Mouse (Mus musculus) lung, adult 2 months (tissue): ENCODE measurements at regions not wholly inside any gene's neighbourhood (a gene's known extent, or its start where the extent isn't known, plus 50 kb on each side); places are given as distances from the start of the nearest gene placed in this dataset.

ENCODE experiments used
- DNase-seq: peaks from one replicate; pipeline ENCODE4 v3.0.0; 2022
- H3K4me1 ChIP-seq: fragments of 200-500 bp; 2 replicates; pipeline ENCODE4 v1.6.1; 2011; ENCODE audit warnings: low read length; ENCODE audit not compliant: control insufficient read depth, insufficient read depth
- H3K4me3 ChIP-seq: fragments of 200-500 bp; replicated peaks from 2 replicates; pipeline ENCODE3; 2011; ENCODE audit warnings: low read depth, mild to moderate bottlenecking, control low read depth, low read length; ENCODE audit errors: extremely low read depth
- CTCF ChIP-seq: fragments of 200-500 bp; IDR thresholded peaks from 2 replicates; pipeline ENCODE4 v1.5.1; 2011; ENCODE audit warnings: mild to moderate bottlenecking, low read length, control low read depth; ENCODE audit not compliant: insufficient read depth
- POLR2A ChIP-seq: fragments of 200-500 bp; IDR thresholded peaks from 2 replicates; pipeline ENCODE4 v1.6.1; 2011; ENCODE audit warnings: low read depth, mild to moderate bottlenecking, control low read depth, low read length, borderline replicate concordance; ENCODE audit errors: extremely low read depth
- whole genome bisulfite sequencing: fragments of 180-500 bp; shearing (Covaris S2); methylation state at CpG from one replicate; pipeline ENCODE4 v1.1.7; 2018; 5-methylcytosine and 5-hydroxymethylcytosine counted together

DNA sequence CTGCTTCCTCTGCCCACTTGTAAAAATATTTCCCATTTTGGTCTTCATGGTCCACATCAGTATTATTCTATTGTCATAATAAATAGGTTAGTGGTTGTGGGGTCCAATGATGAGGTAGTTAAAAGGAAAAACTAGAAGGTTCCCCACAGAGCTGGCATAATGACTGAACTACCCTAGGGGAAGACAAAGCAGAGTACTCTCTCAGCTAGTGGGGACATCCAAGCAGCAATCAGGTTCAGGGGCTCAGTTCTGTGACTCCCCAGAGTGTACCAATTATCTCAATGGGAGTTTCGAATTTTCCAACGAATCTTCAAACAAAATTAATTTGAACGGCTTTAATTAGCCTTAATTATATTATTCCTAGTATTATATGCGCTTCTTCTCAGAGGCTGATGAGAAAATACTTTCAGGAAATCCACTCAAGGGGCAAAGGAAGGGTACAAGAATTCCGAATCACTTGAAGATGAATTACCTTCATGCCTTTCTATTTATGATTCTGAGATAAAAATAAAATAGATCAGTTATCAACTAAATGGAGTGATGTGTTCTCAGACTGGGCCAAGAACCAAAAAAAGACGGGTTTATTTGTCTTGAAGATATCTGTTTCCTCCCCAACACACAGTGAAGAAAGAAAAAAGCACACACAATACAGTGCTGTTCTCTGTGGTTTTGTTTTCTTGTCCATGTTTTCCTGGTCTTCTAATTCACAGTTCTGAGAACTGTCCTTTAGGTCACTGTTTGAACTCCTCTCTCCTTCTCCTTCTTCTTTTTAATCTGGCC lies 392.7 kb downstream of the Nuf2 start:
- TF ChIP-seq CTCF (no peak), POLR2A (no peak)
- Histone ChIP-seq H3K4me3 (no peak overlapping the region), H3K4me1 (no peaks in the 10 kb centered on the region)
- DNase-seq, result no peak
- WGBS, result 51% methylated on average over 6 of the region's 6 CpGs

DNA sequence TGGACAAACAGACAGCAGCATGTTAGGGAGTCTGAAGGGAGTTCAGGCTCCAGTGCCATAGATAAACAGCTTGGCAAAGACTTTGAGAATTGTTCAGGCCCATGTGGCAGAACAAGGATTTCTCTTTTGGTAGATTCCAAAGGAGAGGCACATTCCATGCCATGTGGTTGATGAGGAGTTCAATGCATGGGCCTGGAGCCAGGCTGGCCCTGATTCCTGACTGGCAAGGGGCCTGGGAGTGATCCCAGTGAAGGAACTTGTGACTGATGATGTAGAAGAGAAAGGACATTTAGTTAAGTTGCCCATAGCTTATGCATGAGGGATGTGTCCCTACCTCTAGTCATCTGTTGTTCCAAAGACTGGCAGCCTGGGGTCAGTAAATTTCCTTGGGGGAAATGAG lies 395.7 kb downstream of the Nuf2 start:
- TF ChIP-seq POLR2A (no peak), CTCF (no peak)
- H3K4me1 ChIP-seq, result no peaks in the 10 kb centered on the region
- no peak for DNase-seq
- H3K4me3 ChIP-seq, result no peak overlapping the region

DNA sequence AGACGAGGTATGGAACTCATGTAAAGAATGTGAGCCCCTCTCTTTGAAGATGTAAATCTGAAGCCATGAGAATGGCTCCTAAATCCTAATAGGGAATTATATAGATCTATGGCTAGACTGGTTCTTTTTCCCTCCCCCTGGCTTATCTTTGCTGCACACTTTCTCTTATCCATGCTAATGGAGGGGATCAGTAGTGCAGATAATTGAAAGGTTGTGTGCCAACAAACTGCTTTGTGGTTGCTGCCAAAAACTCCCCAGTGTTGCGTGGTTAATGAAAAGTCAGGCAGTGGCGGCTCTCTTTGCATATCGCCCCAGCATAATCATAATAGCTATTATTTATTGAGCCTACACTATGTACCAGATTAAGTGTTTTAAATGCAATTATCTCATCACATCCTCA lies 427.6 kb downstream of the Nuf2 start:
- Histone ChIP-seq H3K4me3 (no peak overlapping the region), H3K4me1 (no peaks in the 10 kb centered on the region)
- WGBS, result 67% methylated on average over 4 of the region's 4 CpGs
- DNase-seq, result no peak
- TF ChIP-seq POLR2A, result no peak
- TF ChIP-seq CTCF, result no peak

DNA sequence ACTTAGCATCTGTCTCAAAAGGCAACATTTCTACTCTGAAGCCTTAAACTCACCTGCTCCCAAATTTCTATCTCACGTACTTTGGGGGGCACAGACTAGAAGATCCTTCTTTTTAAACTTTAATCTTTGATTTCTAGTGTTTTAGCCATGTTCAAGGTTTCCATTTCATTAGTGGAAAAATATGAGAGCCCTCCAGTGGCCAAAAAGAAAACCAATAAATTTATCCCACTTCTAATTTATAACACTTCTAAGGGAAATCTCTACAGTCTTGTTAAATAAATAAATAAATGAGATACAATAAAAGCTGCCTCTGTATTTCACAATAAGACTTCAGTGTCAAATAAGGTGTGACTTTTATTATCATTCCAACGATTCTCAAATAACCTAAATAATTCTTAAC lies 428.2 kb downstream of the Nuf2 start:
- 57% methylated on average over 2 of the region's 2 CpGs for WGBS
- H3K4me1 ChIP-seq, result no peaks in the 10 kb centered on the region
- H3K4me3 ChIP-seq, result no peak overlapping the region
- DNase-seq, result no peak
- TF ChIP-seq CTCF (no peak), POLR2A (no peak)

DNA sequence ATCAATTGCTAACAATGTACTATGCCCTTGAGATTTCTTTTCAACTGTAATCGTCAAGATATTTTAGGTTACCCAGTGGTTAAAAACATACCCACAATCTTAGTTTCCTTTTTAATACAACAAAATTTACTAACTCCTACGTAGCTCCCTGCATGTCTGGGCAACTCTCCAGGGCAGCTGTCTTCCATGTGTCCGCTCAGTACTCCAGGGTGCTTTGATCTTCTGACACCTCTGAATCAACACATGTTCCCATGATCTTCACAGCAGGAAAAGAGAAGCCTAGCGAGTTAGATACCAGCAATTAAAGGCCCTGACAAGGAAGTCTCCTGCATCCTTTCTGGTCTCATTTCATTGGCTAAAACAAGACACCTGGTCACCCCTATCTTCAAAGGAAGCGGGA lies 432.0 kb downstream of the Nuf2 start:
- no peak overlapping the region for H3K4me3 ChIP-seq
- TF ChIP-seq CTCF (no peak), POLR2A (no peak)
- DNase-seq, result no peak
- WGBS, result 44% methylated on average over 5 of the region's 5 CpGs
- H3K4me1 ChIP-seq, result no peaks in the 10 kb centered on the region

DNA sequence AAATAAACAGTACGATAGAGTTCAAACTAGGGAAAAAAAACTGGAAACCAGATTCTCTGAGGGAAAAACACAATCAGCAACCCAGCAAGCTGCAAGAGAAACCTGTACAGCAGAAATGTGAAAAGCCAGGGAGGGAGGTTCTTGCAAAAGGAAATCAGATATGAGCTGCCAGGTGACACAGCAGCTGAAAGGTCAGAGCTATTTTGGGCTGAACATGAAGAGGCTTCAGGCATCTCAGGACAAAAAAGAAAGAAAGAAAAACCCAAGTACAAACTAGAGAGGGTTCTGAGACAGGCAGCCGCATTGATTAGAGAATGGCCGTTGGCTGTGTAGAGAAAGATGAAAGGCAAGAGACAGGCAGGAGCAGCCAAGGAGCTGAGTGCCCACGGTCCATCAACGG lies 434.5 kb downstream of the Nuf2 start:
- Histone ChIP-seq H3K4me1 (no peaks in the 10 kb centered on the region), H3K4me3 (no peak overlapping the region)
- TF ChIP-seq POLR2A (no peak), CTCF (no peak)
- DNase-seq, result no peak
- 23% methylated on average over 5 of the region's 5 CpGs for WGBS

DNA sequence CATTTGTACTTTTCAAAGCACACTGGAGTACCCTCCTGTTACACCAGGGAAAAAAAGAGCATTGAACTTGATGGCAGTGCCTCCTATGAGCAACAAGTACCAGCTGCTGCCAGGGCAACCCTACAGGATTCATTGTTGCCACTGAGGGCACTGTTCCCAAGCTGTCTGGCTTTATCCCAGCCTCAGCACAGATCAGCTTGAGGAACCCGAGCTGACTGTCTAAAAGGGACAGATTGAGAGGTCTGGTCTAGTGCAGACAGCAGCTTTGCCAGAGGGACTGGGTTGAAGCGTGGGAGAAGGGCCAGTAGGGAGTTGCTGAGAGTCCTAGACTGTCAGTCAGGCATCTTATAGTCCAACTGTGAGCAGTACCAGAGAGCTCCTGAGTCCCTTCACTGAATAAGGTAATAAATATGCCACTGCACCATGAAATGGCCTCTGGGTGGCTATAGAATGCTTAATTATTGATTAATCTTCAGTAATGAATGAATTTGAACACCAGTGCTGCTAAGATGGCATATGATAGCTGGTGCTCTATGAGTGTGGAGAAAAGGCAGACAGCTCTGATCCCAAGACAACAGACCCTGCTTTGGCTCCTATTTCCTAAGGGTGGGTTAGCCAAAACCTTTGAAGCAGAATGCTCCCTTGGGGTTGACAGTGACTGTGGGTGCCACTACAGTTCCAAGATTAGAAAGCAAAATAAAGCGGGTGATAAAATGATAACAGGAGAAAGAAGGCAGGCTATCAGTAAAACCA lies 437.5 kb downstream of the Nuf2 start:
- Histone ChIP-seq H3K4me1 (no peaks in the 10 kb centered on the region), H3K4me3 (no peak overlapping the region)
- TF ChIP-seq POLR2A (no peak), CTCF (no peak)
- 55% methylated on average over 3 of the region's 3 CpGs for WGBS
- DNase-seq, result no peak

DNA sequence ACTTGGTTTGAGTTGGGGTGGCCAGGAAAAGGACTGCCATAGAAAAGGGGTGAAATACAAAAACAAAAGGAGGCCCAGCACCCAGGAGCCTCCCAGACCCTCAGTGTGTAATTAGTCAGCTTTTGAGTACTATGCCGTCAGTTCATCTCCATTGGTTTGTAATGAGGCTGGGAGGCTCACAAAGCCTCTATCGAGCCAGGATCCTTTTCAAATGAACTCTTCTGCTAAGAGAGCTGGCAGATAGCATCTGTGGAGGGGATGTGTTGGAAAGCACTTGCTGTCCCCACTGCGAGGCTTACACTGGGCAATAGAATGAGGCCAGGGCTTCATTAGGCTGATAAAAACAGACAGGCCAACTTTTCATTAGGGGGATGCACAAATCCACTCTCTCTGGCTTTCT lies 445.2 kb downstream of the Nuf2 start:
- no peaks in the 10 kb centered on the region for H3K4me1 ChIP-seq
- no peak for DNase-seq
- H3K4me3 ChIP-seq, result no peak overlapping the region
- WGBS, result 71% methylated on average over 3 of the region's 3 CpGs
- no peak for TF ChIP-seq CTCF
- no peak for TF ChIP-seq POLR2A

DNA sequence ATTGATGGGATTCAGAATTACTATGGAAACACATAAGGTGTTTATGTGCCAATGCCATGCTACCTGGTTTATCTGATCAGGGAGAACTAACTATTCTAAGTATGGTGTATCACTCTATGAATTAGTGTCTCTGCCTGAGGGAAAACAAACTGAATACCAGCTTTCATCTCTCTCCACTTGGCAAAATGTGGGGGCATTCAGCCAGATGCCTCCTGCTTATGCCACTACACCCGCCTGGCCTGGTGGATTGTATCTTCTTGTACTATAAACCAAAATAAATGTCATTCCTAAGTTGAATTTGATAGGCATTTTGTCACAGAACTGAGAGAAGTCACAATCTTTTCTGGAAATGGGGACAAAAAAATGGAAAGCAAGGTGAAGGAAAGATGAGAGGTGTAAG lies 450.6 kb downstream of the Nuf2 start:
- DNase-seq, result no peak
- TF ChIP-seq POLR2A (no peak), CTCF (no peak)
- Histone ChIP-seq H3K4me1 (no peaks in the 10 kb centered on the region), H3K4me3 (no peak overlapping the region)
- 80% methylated on average over 1 of the region's 1 CpGs for WGBS

DNA sequence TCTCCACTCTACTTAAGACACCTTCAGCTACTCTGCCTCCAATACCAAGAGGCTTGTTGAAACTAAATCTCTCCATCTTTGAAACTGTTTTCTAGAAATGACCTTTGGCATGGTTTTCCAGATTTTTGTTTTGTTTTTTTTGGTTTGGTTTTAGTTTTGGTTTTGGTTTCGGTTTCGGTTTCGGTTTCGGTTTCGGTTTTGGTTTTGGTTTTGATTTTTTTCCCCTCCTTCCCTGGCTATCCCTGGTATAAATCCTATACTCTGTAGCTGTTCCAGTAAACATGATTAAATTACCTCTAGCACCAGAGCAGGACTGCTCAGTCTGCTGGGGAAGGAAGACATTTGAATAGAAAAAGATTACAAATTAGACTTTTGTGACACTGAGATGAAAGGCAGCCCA lies 454.0 kb downstream of the Nuf2 start:
- Histone ChIP-seq H3K4me3 (no peak overlapping the region), H3K4me1 (no peaks in the 10 kb centered on the region)
- 96% methylated on average over 5 of the region's 5 CpGs for WGBS
- TF ChIP-seq POLR2A (no peak), CTCF (no peak)
- DNase-seq, result no peak
